Mouse (Mus musculus): ENCODE measurements around the gene Agap2. TPM values are rescaled to one million over a fixed set of nuclear protein-coding genes. Genes with fewer than 3 reads are reported as not detected.
A peak's percentile ranks its signal among the peaks of the same experiment; 100 is the strongest.

The Agap2 gene
- total RNA-seq, 2 experiments from 2014 or later: 12.2 to 12.3 TPM

GRCm38 (mm10) chr10:127098514-127098913, 23.4 kb downstream of the Agap2 start:
- intact Hi-C loops (cut with DNase I): no loop called here
- no peak for DNase-seq

GRCm38 (mm10) chr10:127099191-127099590, 24.1 kb downstream of the Agap2 start:
- intact Hi-C loops (cut with DNase I): no loop called here

GRCm38 (mm10) chr10:127099868-127100267, 24.8 kb downstream of the Agap2 start:
- intact Hi-C loops (cut with DNase I): no loop called here
- no peak for DNase-seq

More at GRCm38 (mm10) chr10:127099191-127099590, 24.1 kb downstream of the Agap2 start:
- no peak for DNase-seq

- DNase-seq: no peak
- intact Hi-C loops (cut with DNase I): no loop called here
These were observed 25.3 kb downstream of the Agap2 start for GRCm38 (mm10) chr10:127100414-127100813.

GRCm38 (mm10) chr10:127101151-127101550, 26.1 kb downstream of the Agap2 start:
- DNase-seq: no peak
- intact Hi-C loops (cut with DNase I): no loop called here

GRCm38 (mm10) chr10:127103631-127104030, 28.5 kb downstream of the Agap2 start:
- intact Hi-C loops (cut with DNase I): no loop called here
- DNase-seq: no peak

- no peak for DNase-seq
- intact Hi-C loops (cut with DNase I): no loop called here
These were observed 32.6 kb downstream of the Agap2 start for GRCm38 (mm10) chr10:127107563-127108261.

- intact Hi-C loops (cut with DNase I): no loop called here
- no peak for DNase-seq
These were observed 33.1 kb downstream of the Agap2 start for GRCm38 (mm10) chr10:127108262-127108583.

- intact Hi-C loops (cut with DNase I): no loop called here
- DNase-seq: no peak
These were observed 36.2 kb downstream of the Agap2 start for GRCm38 (mm10) chr10:127111001-127111887.

- no peak for DNase-seq
- intact Hi-C loops (cut with DNase I): no loop called here
These were observed 39.3 kb downstream of the Agap2 start for GRCm38 (mm10) chr10:127114408-127114807.

- DNase-seq: no peak
- intact Hi-C loops (cut with DNase I): no loop called here
These were observed 40.0 kb downstream of the Agap2 start for GRCm38 (mm10) chr10:127115068-127115467.

- DNase-seq: no peak
- intact Hi-C loops (cut with DNase I): no loop called here
These were observed 43.4 kb downstream of the Agap2 start for GRCm38 (mm10) chr10:127118470-127118869.

GRCm38 (mm10) chr10:127119229-127119628, 44.1 kb downstream of the Agap2 start:
- intact Hi-C loops (cut with DNase I): no loop called here

GRCm38 (mm10) chr10:127120301-127121065, 45.4 kb downstream of the Agap2 start:
- intact Hi-C loops (cut with DNase I): loop anchor here (5.0 kb wide), 1 partner anchor 192 kb away; the partner anchor contains the start of gene Mars
- DNase-seq: no peak

More at GRCm38 (mm10) chr10:127119229-127119628, 44.1 kb downstream of the Agap2 start:
- DNase-seq: no peak

- DNase-seq: peak; percentile 93 to 96
These were observed 46.0 kb downstream of the Agap2 start, which contains the start of gene Os9 for GRCm38 (mm10) chr10:127121066-127121477. TSS of gene Os9 (minus strand) at chr10:127121131.

GRCm38 (mm10) chr10:127122018-127122417, 46.9 kb downstream of the Agap2 start:
- intact Hi-C loops (cut with DNase I): loop anchor here (2.0 to 5.0 kb wide), 2 partner anchors 109 to 190 kb away; partner anchors contain the start of gene Mars

More at GRCm38 (mm10) chr10:127121066-127121477, 46.0 kb downstream of the Agap2 start, which contains the start of gene Os9:
- intact Hi-C loops (cut with DNase I): loop anchor here (5.0 kb wide), 1 partner anchor 191 kb away; the partner anchor contains the start of gene Mars

GRCm38 (mm10) chr10:127122784-127123435, 47.8 kb downstream of the Agap2 start:
- intact Hi-C loops (cut with DNase I): loop anchor here (2.0 to 5.0 kb wide), 2 partner anchors 108 to 189 kb away; partner anchors contain the start of gene Mars
- no peak for DNase-seq

More at GRCm38 (mm10) chr10:127122018-127122417, 46.9 kb downstream of the Agap2 start:
- no peak for DNase-seq

- intact Hi-C loops (cut with DNase I): loop anchor here (2.0 to 5.0 kb wide), 2 partner anchors 107 to 189 kb away; partner anchors contain the start of gene Mars
- DNase-seq: peak; percentile 63 to 74
These were observed 48.3 kb downstream of the Agap2 start for GRCm38 (mm10) chr10:127123436-127123805.

GRCm38 (mm10) chr10:127125210-127126001, 50.3 kb downstream of the Agap2 start:
- DNase-seq: no peak
- intact Hi-C loops (cut with DNase I): loop anchor here (5.0 kb wide), 1 partner anchor 42 kb away; the partner anchor contains the start of gene B4galnt1

Measured in heart, postnatal 14 days (tissue).